Mouse (Mus musculus) intestine, embryonic 16.5 days (tissue): ENCODE data around the gene Plcb1. TPM values are rescaled to one million over a fixed set of nuclear protein-coding genes. Genes with fewer than 3 reads are reported as not detected.

Experiments
- ATAC-seq: fragments of 200-750 bp; cut with Nextera tagmentation; 2 replicates; pipeline ENCODE4 v1.8.0; 2017; ENCODE audit warnings: moderate TSS enrichment, moderate library complexity
- H3K27ac ChIP-seq: fragments of 300-500 bp; sonication (generic); 2 replicates; pipeline ENCODE4 v1.5.1; 2014; ENCODE audit warnings: mild to moderate bottlenecking, low read length
- H3K27me3 ChIP-seq: fragments of 300-500 bp; sonication (generic); replicated peaks from 2 replicates; pipeline ENCODE4 v1.6.1; 2014; ENCODE audit warnings: low read length, control low read depth, mixed read lengths; ENCODE audit not compliant: control insufficient read depth, insufficient read depth
- H3K36me3 ChIP-seq: fragments of 300-500 bp; sonication (generic); 2 replicates; pipeline ENCODE4 v1.6.1; 2014; ENCODE audit warnings: low read length, control low read depth; ENCODE audit not compliant: control insufficient read depth, insufficient read depth
- H3K4me1 ChIP-seq: fragments of 300-500 bp; sonication (generic); 2 replicates; pipeline ENCODE4 v1.6.1; 2014; ENCODE audit warnings: low read length, control low read depth, mixed read lengths; ENCODE audit not compliant: control insufficient read depth, insufficient read depth
- H3K4me2 ChIP-seq: fragments of 300-500 bp; sonication (generic); 2 replicates; pipeline ENCODE4 v1.6.1; 2014; ENCODE audit warnings: low read depth, low read length, control low read depth
- H3K4me3 ChIP-seq: fragments of 300-500 bp; sonication (generic); 2 replicates; pipeline ENCODE4 v1.5.1; 2014; ENCODE audit warnings: mild to moderate bottlenecking, low read length
- H3K9ac ChIP-seq: fragments of 300-500 bp; sonication (generic); 2 replicates; pipeline ENCODE4 v1.6.1; 2014; ENCODE audit warnings: low read depth, low read length
- H3K9me3 ChIP-seq: fragments of 300-500 bp; sonication (generic); 2 replicates; pipeline ENCODE4 v1.6.1; 2016; ENCODE audit warnings: low read length, control low read depth; ENCODE audit not compliant: control insufficient read depth
- WGBS: fragments of 180-500 bp; shearing (Covaris S2); extraction: QIAGEN DNeasy Blood & Tissue Kit; methylation state at CpG from one replicate; pipeline ENCODE4 v1.1.7; 2014; 5-methylcytosine and 5-hydroxymethylcytosine counted together
- polyA plus RNA-seq: library from polyadenylated mRNA; unstranded; fragments of >200 nt; fragmentation: Nextera tagmentation; extraction: Ambion mirVana; gene quantifications from 2 replicates; pipeline ENCODE4 v1.2.1, GENCODE M21; 2015

Gene Plcb1
- polyA plus RNA-seq, 1 experiment from 2014 or later = 7.8 TPM

GRCm38 (mm10) chr2:135492777-135493176 is 706.9 kb downstream of the Plcb1 start:
- Histone ChIP-seq H3K27ac (no peak overlapping the region), H3K27me3 (no peaks in the 10 kb centered on the region), H3K4me3 (no peak overlapping the region), H3K9me3 (no peaks in the 10 kb centered on the region), H3K4me1 (no peaks in the 10 kb centered on the region), H3K9ac (no peak overlapping the region), H3K36me3 (no peaks in the 10 kb centered on the region), H3K4me2 (no peak overlapping the region)
- 82% methylated on average over 9 of the region's 9 CpGs for WGBS
- ATAC-seq = no peak

- Histone ChIP-seq H3K4me3 (no peak overlapping the region), H3K27me3 (no peaks in the 10 kb centered on the region), H3K36me3 (no peaks in the 10 kb centered on the region), H3K4me2 (no peak overlapping the region), H3K27ac (no peak overlapping the region), H3K4me1 (no peaks in the 10 kb centered on the region), H3K9me3 (no peaks in the 10 kb centered on the region), H3K9ac (no peak overlapping the region)
- no peak for ATAC-seq
- 50% methylated on average over 3 of the region's 3 CpGs for WGBS
Measured at GRCm38 (mm10) chr2:135496553-135496952, 710.7 kb downstream of the Plcb1 start.

GRCm38 (mm10) chr2:135497251-135497650 is 711.4 kb downstream of the Plcb1 start:
- ATAC-seq = no peak

GRCm38 (mm10) chr2:135500872-135501271 is 715.0 kb downstream of the Plcb1 start:
- no peak overlapping the region for H3K4me3 ChIP-seq
- H3K4me2 ChIP-seq = no peak overlapping the region
- WGBS = 44% methylated on average over 2 of the region's 2 CpGs
- no peaks in the 10 kb centered on the region for H3K36me3 ChIP-seq
- no peaks in the 10 kb centered on the region for H3K4me1 ChIP-seq
- H3K27me3 ChIP-seq = no peaks in the 10 kb centered on the region
- no peaks in the 10 kb centered on the region for H3K9me3 ChIP-seq
- H3K9ac ChIP-seq = no peak overlapping the region
- H3K27ac ChIP-seq = no peak overlapping the region
- ATAC-seq = no peak

More at GRCm38 (mm10) chr2:135497251-135497650, 711.4 kb downstream of the Plcb1 start:
- H3K9ac ChIP-seq = no peak overlapping the region
- H3K27ac ChIP-seq = no peak overlapping the region
- H3K36me3 ChIP-seq = no peaks in the 10 kb centered on the region
- no peaks in the 10 kb centered on the region for H3K27me3 ChIP-seq
- H3K9me3 ChIP-seq = no peaks in the 10 kb centered on the region
- 65% methylated on average over 2 of the region's 2 CpGs for WGBS
- no peak overlapping the region for H3K4me3 ChIP-seq
- H3K4me2 ChIP-seq = no peak overlapping the region
- H3K4me1 ChIP-seq = no peaks in the 10 kb centered on the region

- H3K4me3 ChIP-seq = no peak overlapping the region
Measured at GRCm38 (mm10) chr2:135503328-135503997, 717.6 kb downstream of the Plcb1 start.

DNA sequence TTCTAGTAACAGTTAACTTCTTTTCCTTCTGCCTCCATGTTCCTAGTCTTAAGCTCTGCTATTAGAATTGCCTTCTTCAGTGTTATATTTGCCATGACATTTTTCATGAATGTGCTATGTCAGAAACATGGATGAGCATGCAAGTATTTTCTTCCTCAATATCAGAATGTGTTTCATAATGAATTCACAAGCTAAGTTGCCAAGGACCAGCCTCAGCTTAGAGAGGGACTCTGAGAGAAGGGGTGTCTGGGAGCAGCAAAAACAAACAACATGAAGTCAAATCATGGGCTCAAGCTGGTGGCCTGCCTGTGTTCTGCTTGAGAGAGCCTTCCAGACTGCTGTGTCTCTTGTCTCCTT is 718.1 kb downstream of the Plcb1 start:
- no peak for ATAC-seq
- Histone ChIP-seq H3K9me3 (no peaks in the 10 kb centered on the region), H3K27me3 (no peaks in the 10 kb centered on the region), H3K27ac (no peak overlapping the region), H3K4me1 (no peaks in the 10 kb centered on the region), H3K9ac (no peak overlapping the region), H3K36me3 (no peaks in the 10 kb centered on the region), H3K4me3 (no peak overlapping the region), H3K4me2 (no peak overlapping the region)

More at GRCm38 (mm10) chr2:135503328-135503997, 717.6 kb downstream of the Plcb1 start:
- no peak overlapping the region for H3K27ac ChIP-seq
- H3K36me3 ChIP-seq = no peaks in the 10 kb centered on the region
- H3K9me3 ChIP-seq = no peaks in the 10 kb centered on the region
- 84% methylated on average over 4 of the region's 4 CpGs for WGBS
- no peaks in the 10 kb centered on the region for H3K4me1 ChIP-seq
- no peaks in the 10 kb centered on the region for H3K27me3 ChIP-seq
- no peak overlapping the region for H3K4me2 ChIP-seq
- H3K9ac ChIP-seq = no peak overlapping the region
- ATAC-seq = no peak

GRCm38 (mm10) chr2:135507111-135507510 is 721.2 kb downstream of the Plcb1 start:
- no peak overlapping the region for H3K27ac ChIP-seq
- H3K9me3 ChIP-seq = no peaks in the 10 kb centered on the region
- H3K4me2 ChIP-seq = no peak overlapping the region
- no peaks in the 10 kb centered on the region for H3K36me3 ChIP-seq
- ATAC-seq = no peak
- 69% methylated on average over 1 of the region's 1 CpGs for WGBS
- no peak overlapping the region for H3K4me3 ChIP-seq
- no peaks in the 10 kb centered on the region for H3K4me1 ChIP-seq
- H3K9ac ChIP-seq = no peak overlapping the region
- H3K27me3 ChIP-seq = no peaks in the 10 kb centered on the region

DNA sequence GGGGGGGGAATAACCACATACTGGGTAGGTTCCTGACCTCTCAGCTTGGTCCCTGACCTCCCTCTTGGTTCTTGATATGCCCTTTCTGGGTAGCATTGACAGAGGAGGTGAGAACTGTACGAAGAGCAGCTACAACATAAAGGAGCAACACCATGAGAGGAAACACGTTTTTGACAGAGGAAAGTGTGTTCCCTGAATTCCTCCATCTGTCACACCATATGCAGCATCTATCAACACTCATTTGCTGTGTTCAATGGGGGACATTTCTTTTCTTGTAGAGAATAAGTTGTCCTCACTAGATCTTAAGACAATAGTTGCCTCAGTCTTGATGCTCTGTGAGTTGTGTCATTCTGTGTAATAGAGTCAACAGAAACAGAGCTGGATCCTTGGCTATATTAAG is 733.1 kb downstream of the Plcb1 start:
- ATAC-seq = no peak
- Histone ChIP-seq H3K4me2 (no peak overlapping the region), H3K4me1 (no peaks in the 10 kb centered on the region), H3K9me3 (no peaks in the 10 kb centered on the region), H3K9ac (no peak overlapping the region), H3K36me3 (no peaks in the 10 kb centered on the region), H3K4me3 (no peak overlapping the region), H3K27ac (no peak overlapping the region), H3K27me3 (no peaks in the 10 kb centered on the region)
- WGBS = 66% methylated on average over 2 of the region's 2 CpGs
